Mouse (Mus musculus): ENCODE data around the gene Gm20388.

GRCm38 (mm10) chr8:122483877-122484276 lies 2573.2 kb downstream of the Gm20388 start:
- TF ChIP-seq POLR2A (IDR thresholded peaks at IDR 0.05; ENCODE audit: borderline replicate concordance, insufficient read depth, low read length): no peak
- no peak for TF ChIP-seq CTCF (IDR thresholded peaks at IDR 0.05; ENCODE audit: borderline replicate concordance, insufficient read depth, low read depth, low read length)
